Mouse (Mus musculus): ENCODE results near the gene Abcg8.
A peak's percentile ranks its signal among the peaks of the same experiment; 100 is the strongest.

Abcg8 gene

DNA sequence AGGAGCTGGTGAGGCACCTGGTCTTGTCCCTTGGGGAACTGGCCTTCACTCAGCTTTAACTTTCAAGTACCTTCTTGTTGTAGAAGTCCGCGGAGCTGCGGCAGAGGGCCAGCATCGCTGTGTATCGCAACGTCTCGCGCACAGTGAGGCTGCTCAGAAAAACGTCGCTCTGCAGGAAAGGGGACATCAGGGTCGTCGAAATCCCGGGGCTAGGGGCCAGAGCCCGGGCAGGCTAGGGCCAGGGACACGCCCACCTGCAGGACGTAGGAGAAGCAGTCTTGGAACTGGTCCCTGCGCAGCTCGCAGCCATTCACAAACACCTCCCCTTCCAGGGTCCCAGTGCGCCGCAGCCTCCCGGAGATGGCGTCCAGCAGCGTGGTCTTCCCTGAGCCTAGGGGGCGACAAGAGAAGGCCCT is at the start of gene Abcg8:
Gene Abcg8 (plus strand): TSS at position 352 of the 416 bp plus-strand sequence.
- no peak for DNase-seq

DNA sequence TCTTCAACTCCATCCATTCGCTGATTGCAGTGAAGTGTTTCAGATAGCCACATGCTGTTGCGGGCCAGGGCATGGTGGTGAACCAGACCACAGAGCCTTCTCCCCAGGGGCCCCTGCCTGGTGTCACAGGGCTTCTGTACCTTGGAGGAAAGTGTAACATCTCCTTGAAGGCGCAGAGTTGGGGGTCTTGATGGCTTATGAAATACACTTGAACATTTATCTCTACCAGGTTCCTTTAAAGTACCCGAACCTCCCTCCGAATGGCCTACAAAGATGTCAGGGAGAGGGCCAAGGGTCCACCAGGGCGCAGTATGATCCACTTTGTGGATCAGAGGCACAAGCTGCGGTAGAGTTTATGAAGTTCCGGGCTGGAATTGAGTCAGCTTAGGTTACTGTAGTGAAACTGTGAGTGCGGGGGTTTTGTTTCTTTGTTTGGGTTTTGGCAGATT is 49.2 kb upstream of the Abcg8 start:
- peak; percentile 12 for DNase-seq

DNA sequence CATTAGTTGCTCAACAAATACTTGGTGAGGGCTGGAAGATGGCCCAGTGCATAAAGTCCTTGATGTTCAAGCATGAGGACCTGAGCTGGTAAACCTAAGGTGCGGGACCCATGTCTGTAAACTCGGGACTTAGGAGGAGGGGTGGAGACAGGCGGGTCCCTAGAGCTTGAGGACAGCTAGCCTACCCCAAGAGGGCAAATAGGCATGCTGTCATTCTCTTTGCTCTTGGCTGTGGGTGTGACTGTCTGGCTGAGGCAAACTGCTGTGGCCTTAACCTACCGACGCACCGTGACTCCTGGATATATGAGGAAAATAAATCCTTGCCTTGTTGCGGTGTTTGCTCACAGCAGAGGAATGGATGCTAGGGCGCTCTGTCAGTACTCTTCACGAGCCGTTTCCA is 48.4 kb upstream of the Abcg8 start:
- no peak for DNase-seq

DNA sequence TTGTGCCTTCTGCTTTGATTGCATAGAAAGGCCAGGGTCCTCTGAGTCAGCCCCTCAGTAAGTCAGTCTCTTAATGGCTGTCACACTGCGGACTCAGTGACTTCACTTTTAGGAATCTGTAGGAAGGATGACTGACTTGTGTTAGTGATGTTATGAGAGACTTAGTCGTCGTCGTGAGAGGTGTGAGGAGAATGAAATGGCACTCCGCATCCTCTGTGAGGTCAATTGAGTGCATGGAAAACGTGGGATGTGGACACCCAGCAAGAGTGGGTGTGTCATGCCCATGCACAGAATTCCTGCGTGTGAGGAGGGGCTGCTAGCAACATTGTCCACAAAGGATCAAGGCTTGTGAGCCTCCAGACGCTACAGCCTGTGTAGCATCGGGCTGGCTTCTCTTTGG is 47.5 kb upstream of the Abcg8 start:
- peak; percentile 15 for DNase-seq

DNA sequence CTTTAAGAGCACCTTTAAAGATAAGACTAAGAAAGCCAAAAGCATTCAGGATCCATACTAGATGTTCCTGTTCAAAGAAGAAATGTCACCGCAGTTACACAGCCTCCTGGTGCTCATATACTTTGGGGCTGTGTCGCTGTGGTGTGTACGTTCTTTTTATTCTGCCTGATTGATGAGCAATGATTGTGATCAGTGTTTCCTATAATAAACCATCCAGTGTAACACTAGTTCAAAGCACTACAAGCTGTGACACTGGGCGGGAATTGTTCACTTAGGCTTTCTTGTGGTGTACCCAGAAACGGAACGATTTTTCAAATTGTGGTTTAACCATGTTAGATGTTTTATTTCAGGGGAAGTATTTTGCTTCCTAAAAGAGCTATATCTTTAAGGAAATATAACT is 44.3 kb upstream of the Abcg8 start:
- DNase-seq, result no peak

DNA sequence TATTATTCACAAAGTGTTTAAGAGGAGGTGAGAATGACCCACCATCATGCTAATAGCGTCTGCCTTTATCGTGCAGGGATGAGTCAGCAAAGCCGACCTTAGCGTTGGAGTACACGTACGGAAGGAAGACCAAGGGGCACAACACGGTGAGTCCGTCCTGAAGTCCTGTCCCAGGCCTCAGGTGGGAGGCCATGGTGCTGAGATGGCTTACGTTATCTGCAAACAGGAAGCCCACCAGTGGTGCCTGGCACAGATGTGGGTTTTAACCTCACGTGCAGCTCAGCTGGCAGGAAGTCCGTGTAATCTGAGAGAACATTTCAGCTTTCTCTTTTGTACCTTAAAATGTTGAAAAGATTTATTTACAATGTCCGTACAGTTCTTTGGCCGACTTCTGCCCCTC is 42.7 kb upstream of the Abcg8 start:
- no peak for DNase-seq

DNA sequence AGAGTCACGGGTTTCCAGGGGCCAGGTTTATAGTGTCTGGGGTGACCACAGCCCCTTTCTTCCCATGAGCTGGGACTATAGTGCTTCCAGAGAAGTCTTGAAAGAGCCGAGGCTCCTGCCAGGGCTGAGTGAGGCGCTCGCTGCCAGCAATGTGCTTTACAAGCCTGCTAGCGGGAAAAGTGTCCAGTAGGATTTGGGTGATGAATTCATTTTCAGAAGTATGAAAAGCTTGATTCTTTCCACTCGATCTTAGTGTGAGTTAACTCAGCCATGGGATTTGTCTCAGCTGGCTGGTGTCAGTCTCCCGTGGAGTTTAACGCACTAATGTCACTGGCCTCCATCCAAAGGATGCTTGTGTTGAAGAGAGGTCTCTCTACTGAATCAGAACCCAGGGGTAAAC is 39.8 kb upstream of the Abcg8 start:
- DNase-seq, result no peak

DNA sequence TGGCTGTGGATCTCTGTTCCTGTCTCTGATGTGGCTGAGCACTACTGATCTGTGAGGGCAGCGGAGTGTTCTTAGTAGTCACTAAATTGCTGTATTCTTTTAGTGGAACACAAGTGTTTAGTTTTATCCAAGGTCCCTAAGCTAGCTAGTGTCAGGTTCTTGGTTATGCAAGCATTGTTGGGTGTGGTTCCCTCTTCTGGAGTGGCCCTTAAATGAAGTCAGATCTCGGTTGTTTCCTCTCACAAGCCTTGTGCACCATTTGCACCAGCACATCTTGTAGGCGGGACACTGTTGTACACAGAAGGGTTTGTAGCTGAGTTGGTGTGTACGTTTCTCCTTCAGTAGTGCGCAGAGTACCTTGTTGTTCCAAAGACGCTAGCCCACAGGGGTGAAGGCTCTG is 38.1 kb upstream of the Abcg8 start:
- no peak for DNase-seq

DNA sequence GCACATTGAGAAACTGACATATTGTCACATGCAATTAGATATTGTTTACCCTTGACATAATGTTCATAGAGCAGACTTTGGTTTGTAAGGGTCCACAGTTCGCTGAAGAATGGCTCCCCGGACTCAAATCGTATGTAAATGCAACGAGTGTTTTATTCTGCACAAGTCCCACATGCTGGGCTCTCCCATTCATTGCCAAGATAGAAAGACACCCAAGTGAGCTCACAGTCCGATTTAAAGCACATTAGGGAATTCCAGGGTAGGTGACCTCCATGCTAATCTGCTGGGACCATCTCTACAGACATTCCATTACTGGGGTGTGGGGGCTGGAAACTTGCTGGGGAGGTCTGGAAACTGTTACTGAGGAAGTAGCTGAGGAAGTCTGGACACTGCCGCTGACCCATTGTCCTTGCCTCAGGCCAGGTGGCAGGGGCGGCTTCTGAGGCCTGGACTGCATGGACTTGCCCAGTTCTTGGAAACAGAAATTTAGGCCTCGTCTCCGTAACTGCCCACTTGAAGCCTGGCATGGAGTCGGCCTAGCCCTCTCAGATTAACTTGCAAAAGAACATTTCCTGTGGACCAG is 36.2 kb upstream of the Abcg8 start:
- DNase-seq, result no peak

DNA sequence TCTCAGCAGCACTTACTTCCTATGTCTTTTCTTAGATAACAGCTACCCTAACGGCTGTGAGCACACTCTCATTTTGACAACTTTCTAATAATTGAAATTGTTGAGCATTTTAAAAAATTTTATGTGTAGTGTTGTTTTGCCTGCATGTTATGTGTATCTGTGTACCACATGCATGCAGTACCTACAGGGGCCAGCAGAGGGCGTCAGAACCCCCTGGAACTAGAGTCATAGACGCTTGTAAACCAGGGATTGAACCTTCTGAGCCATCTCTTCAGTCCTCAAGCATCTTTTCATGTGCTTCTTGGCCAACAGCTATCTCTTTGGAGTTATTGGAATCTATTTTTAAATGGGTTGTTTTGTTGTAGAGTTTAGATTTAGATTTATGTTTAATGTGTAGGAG is 34.2 kb upstream of the Abcg8 start:
- peak; percentile 30 for DNase-seq

DNA sequence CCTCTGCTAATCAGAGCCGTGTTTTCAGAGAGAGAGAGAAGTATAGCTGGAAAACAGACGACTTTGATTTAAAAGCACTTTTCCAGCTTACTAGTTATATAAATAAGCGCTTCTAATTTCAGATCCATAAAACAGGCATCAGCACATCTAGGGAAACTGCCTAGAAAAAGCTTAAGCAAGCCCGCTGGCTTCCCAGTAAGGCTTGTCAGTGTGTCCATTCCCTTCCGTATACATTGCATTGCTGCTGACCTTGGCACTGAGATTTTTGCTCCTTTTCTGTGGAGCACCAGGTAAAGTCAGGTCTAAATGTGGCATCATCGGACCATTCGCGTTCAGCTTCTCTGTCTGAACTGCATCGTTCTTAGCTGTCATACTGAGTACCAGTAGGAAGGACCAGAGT is 33.8 kb upstream of the Abcg8 start:
- no peak for DNase-seq

DNA sequence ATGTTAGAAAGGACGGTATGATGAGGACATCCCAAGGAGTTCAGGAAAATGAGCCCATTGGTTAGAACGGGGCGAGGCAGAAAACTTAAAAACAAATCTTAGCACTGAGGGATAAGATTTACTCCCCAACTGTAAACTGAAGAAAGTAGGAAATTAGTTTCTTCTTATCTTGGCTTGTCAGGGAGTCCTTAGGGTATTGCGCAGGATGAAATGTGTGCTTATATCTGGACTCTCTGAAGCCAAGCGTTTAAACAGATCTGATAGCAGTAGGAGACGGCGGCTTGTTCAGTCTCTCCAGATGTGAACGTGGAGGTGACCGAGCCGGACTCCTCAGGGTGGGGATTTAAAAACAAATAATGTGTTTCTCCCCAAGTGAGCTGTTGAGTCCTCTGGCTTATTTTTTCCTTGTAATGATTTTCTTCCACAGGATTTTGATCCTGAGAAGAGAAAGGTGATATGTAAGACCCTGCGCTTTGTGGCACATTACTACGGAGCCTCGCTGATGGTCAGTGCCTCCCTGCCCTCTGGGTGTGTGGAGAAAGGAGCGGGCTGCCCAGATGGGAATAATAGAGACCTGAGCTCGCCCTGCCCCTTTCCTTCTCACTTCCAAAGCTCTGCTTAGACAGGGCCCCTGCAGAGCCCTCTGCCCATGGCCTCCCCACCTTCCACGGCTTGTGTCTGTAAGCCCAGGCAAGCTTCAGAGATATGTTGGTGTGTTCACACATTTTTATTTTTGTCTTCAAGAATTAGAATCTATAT is 31.6 kb upstream of the Abcg8 start:
- no peak for DNase-seq

DNA sequence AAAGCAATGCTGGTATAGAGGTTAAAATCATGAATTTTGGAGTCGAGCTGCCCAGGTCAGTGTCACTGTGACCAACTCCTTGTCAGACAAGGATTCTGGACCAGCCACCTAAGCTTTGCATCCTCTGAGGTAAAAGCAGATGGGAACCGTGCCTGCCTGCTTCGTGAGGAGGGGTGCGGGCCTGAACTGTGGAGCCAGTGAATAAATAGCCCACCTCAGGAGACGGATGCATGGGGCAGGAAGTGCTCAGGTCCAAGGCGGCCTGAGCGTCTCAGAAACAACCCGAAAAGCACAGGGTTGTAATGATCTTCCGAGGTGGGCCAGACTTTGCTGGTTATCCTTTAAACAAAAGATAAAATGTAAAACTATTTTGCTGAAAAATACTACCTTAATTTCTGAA is 31.0 kb upstream of the Abcg8 start:
- no peak for DNase-seq

DNA sequence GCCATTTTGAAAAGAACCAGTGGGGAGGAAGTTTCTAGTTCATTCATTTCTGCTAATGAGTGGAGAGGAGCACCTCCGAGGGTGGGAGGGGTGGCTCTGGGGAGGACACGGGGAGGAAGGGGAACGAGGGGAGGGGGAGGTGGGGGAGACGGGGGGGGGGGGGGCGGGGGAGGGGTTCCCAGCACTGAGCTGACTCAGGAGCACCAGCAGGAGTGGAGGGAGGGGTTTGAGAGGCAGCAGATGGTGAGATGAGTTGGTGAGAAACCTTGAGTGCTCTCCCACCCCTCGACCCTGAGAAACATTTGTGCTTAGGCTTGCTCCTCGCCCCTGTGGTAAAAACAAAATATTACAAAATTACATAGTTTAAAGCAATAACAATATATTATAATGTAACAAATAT is 30.2 kb upstream of the Abcg8 start:
- DNase-seq, result no peak

DNA sequence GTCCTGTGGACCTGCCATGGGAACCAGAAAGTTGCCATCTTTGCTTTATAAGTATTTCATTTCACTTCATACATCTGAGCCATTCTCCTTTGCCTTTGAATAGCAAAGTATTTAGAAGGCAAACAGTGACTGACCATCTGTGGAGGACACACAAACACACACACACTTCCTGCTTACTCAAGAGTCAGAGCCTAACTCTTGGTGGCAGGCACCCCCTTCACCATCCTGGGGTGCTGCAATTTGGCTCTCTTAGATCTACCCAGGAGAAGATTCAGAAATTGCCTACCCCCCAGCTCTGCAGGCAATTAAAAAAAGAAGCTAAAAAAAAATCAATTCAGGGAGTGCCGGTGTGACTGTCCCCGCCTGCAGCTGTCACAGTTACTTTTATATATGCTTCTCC is 29.6 kb upstream of the Abcg8 start:
- DNase-seq, result peak; percentile 41

DNA sequence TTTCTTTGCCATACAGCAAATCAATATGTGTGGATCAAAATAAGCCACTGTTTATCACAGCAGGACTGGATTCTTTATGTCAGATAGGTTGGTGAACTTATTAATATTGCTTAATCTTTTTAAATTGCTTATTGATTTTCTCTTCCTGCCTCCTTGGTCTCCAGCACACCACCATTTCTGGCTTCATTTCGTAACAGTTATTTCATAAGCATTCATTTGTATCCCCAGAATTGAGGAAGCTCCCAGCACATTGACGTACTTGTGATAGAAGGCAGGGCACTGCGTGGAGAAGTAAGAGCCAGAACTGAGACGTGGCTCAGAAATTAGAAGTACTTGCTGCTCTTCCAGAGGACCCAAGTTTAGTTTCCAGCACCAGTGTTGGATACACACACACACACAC is 28.5 kb upstream of the Abcg8 start:
- no peak for DNase-seq

DNA sequence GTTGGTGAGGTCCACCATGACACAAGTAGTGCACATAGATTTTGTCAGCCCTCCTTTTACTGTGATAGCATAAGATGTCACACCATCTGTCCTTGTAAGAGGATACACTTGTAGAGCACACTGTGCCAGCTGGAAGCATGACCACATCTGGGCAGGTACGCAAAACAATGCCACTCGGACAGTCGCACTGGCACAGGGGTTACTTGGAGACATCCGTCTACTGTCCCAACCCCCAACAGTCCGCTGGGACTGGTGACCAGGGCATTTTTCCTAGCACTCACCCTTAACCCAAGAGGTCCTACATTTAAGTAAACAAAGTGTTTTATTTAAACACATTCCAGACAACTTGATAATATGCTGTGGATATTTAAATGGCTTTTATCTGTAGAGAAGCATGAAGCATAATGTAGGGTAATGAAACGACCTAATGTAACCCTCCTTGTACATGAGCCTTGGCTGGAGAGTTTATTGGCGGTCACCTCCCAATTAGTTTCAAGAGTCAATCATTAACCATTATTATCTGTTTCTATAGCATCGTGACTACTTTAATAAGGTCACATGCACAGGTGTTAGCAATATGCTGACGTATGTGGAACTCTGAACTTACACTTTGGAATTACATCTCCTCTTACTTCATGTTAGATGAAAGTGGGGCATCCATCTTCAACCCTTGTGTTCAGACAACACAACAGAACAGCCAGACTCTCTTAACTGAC is 25.6 kb upstream of the Abcg8 start:
- no peak for DNase-seq

DNA sequence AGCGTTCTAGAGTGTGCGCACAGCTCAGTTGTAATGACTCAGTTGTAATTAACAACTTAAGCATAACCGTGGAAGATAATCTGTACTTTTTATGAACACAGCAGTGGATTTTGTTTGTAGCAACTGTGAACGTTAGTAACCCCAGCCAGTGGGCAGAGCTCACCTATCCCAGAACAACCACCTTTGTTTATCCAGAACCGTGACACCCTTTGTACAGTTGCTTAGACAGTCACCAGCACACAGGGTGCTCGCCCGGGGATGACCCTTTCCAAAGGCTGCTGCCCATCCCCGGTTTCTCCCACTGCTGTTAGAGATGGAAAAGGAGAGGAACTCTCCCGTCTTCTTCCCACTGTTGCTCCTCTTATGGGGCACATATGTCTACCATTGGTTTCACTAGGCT is 22.6 kb upstream of the Abcg8 start:
- DNase-seq, result no peak

DNA sequence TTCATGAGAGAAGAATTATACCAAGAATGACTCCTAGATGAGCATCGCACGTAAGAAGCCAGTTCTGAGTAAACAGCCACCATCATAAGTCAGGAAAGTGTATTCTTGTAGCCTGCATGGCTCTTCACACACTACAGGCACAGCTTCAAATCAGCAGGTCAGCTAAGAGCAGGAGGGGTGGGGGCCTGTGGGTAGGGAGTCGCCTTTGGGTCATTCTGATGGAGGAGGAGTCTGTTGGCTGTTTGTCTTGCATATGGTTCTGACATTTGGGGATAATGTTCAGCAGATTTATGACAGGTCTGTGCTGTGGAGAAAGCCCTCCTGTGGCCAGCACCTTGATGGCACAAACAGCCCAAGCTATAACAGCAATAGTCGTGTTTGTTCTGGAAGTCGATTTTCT is 19.9 kb upstream of the Abcg8 start:
- no peak for DNase-seq

DNA sequence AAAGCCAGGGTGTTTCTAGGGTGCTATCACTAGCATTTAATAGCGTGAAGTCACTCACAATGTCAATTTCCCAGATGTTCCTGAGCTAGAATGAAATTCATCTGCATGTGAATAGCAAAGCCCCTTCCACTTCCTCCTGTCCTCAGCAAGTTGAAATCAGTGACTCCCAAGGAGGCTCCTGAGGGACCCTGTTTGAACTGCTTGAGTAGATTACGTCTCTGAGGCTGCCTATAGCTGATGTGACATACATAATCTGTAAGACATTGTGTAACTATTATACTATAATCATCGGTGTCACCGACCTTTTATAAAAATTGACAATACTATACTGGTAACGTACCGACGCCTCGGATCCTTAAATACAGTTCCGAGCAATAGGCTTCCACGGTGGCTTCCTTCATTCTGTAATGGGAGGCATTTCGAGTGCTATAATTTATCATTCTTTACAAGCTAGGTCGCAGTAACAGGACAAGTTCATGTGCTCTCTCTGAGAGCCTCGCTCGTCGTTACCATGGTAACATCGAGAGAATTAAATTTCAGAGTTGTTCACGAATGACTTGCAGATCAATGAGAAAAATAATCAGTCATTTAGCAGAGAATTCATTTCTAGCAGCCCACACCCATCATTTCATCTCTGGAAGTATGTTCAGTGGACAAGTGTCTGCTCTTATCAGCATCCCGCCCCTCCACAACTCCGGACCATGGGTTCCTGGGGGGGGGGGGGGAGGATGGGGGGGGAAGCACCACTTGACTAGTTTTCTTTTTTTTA is 19.3 kb upstream of the Abcg8 start:
- no peak for DNase-seq

DNA sequence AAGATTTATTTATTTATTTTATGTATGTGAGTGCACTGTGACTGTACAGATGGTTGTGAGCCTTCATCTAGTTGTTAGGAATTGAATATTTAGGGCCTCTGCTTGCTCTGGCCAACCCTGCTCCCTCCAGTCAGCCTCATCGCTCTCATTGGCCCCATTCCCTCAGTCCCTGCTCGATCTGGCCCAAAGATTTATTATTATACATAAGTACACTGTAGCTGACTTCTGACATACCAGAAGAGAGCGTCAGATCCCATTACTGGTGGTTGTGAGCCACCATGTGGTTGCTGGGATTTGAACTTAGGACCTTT is 18.7 kb upstream of the Abcg8 start:
- no peak for DNase-seq

DNA sequence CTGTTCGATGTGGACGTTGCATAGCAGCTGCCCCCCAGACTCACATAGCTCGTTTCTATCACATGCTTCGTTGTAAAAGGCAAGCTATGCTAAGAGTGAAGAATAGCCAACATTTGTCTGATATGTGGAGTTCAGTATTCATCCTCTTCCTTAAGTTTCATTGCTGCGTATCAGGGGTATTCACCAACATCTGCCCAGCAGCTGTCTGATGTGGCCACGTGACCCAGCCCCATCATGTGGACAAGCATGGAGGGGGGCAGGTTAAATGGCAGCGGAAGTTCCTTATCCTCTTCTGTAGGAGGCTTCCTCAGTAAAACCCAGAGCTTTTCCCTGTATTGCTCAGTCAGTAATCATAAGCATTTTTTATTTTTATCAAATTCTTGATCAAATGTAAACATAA is 18.3 kb upstream of the Abcg8 start:
- DNase-seq, result no peak

DNA sequence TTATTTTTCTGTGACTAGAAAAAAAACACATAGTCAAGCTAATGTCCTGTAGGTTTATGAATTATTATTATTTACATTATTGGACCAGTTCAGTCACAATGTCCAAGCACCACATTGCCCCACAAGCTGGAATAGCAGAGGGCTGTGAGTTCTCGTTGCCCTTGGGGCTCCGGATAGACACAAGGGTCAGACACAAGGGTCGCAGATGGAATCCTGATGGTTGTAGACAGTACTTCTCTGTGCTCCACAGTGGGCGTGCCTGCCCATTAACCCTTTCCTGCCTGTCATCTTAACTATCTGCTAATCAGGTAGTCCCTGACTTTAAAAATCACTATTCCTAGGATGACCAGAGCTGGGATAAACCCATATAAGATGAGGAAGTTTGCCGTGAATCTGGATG is 17.9 kb upstream of the Abcg8 start:
- DNase-seq, result no peak

DNA sequence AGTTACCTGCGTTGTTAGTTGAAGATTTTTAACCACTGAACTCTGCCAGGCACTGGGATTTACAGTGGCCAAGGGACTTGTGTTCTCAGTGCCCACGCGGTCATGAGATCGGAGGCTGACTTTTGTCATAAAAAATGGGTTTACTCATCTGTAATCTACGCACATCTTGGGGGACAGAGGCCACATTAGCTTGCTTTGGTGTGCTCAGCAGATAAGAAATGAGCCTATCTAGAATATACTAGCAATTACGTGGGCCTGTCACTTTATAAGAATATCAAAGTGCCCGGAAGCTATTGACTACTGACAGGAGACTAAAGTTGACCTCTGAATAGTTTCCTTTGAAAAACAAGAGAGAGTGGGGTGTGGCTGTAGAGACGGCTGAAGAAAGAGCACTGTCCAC is 17.2 kb upstream of the Abcg8 start:
- no peak for DNase-seq
